21 mouse cellular contexts compared by ENCODE assay signal in the genomic region with DNA sequence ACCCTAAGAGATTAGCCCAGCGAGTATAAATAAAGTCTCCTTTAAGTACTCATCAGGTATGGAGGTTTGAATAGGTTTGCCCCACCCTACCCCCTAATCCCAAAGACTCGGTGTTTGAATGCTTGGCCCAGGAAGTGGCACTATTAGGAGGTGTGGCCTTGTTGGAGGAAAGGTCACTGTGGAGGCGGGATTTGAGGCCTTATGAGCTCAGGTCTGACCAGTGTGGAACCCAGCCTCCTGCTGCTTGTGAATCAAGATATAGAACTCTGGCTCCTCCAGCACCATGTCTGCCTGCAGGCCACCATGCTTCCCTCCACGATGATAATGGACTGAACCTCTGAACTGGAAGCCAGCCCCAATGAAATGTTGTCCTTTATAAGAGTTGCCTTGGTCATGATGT. TPM values are rescaled to one million over a fixed set of nuclear protein-coding genes. Genes with fewer than 3 reads are reported as not detected.
A peak's percentile ranks its signal among the peaks of the same experiment; 100 is the strongest.
DNase-seq lines count a peak whose midpoint lies in the region; ATAC-seq and TF ChIP-seq lines count a peak whose summit lies in the region.
"Had no signal": no experiment of that assay in that cellular context is flagged by ENCODE, and none has a peak within 500 bp of the region (broad histone marks: within the 10 kb centered on the region; RNA-seq: fewer than 3 reads in every experiment).

No protein-coding gene starts in this region.

- H3K27me3 ChIP-seq in liver, adult 2 months (ENCODE audit: control insufficient read depth, insufficient read depth, low read length): no peaks in the 10 kb centered on the region
- H3K27me3 ChIP-seq in liver, embryonic 12.5 days (replicated peaks): peaks cover 6% of the 10 kb centered on the region; the same call in 1 of the 2 replicates
- H3K27me3 ChIP-seq in hindbrain, embryonic 12.5 days: no peaks in the 10 kb centered on the region
- H3K27me3 ChIP-seq: embryonic facial prominence, embryonic 13.5 days; embryonic facial prominence, embryonic 15.5 days; forebrain, embryonic 12.5 days had no signal

- WGBS in liver, adult 2 months: 64% methylated on average over 4 of the region's 4 CpGs
- 48% methylated on average over 4 of the region's 4 CpGs for WGBS in liver, embryonic 12.5 days (ENCODE audit: insufficient replicate concordance)
- 71% methylated on average over 4 of the region's 4 CpGs for WGBS in hindbrain, embryonic 12.5 days

- no peak for TF ChIP-seq CTCF in liver, adult 2 months (IDR thresholded peaks at IDR 0.05; ENCODE audit: low read depth, low read length)

- H3K36me3 ChIP-seq in liver, adult 2 months (ENCODE audit: control insufficient read depth, insufficient read depth, low read length): no peaks in the 10 kb centered on the region
- H3K36me3 ChIP-seq in liver, embryonic 12.5 days: no peaks in the 10 kb centered on the region
- no peaks in the 10 kb centered on the region for H3K36me3 ChIP-seq in hindbrain, embryonic 12.5 days
- H3K36me3 ChIP-seq: embryonic facial prominence, embryonic 13.5 days; embryonic facial prominence, embryonic 15.5 days; forebrain, embryonic 10.5 days; forebrain, embryonic 12.5 days had no signal

- H3K79me2 ChIP-seq in liver, adult 2 months (ENCODE audit: control insufficient read depth, insufficient read depth, low read length): no peaks in the 10 kb centered on the region

- no peaks in the 10 kb centered on the region for H3K9me3 ChIP-seq in liver, embryonic 12.5 days (replicated peaks)
- H3K9me3 ChIP-seq in hindbrain, embryonic 12.5 days (replicated peaks): no peaks in the 10 kb centered on the region
- H3K9me3 ChIP-seq: embryonic facial prominence, embryonic 13.5 days; embryonic facial prominence, embryonic 15.5 days; forebrain, embryonic 10.5 days; forebrain, embryonic 12.5 days had no signal

- no peak overlapping the region for H3K4me3 ChIP-seq in liver, adult 2 months (ENCODE audit: insufficient read depth, low read depth, low read length)
- no peak overlapping the region for H3K4me3 ChIP-seq in liver, embryonic 12.5 days
- no peak overlapping the region for H3K4me3 ChIP-seq in hindbrain, embryonic 12.5 days
- H3K4me3 ChIP-seq: embryonic facial prominence, embryonic 13.5 days; embryonic facial prominence, embryonic 15.5 days; erythroblast, embryonic 14.5 days; forebrain, embryonic 10.5 days; forebrain, embryonic 12.5 days had no signal

- TF ChIP-seq POLR2A in liver, adult 2 months (IDR thresholded peaks at IDR 0.05; ENCODE audit: extremely low read depth, insufficient read depth, low read length): no peak

- H3K9ac ChIP-seq in liver, adult 2 months (ENCODE audit: low read depth, low read length): no peak overlapping the region
- H3K9ac ChIP-seq in liver, embryonic 12.5 days: no peak overlapping the region
- no peak overlapping the region for H3K9ac ChIP-seq in hindbrain, embryonic 12.5 days
- H3K9ac ChIP-seq: embryonic facial prominence, embryonic 13.5 days; embryonic facial prominence, embryonic 15.5 days; forebrain, embryonic 12.5 days had no signal

- peaks cover 2% of the 10 kb centered on the region; the same call in 1 of the 2 replicates for H3K4me1 ChIP-seq in liver, adult 2 months (ENCODE audit: control insufficient read depth, insufficient read depth, low read length)
- H3K4me1 ChIP-seq in liver, embryonic 12.5 days: peaks cover 11% of the 10 kb centered on the region
- H3K4me1 ChIP-seq in hindbrain, embryonic 12.5 days: peaks cover 5% of the 10 kb centered on the region; the same call in 1 of the 2 replicates
- H3K4me1 ChIP-seq: forebrain, embryonic 12.5 days had no signal

- peak; percentile 33 for DNase-seq in liver, adult 2 months (ENCODE audit: extremely low read depth, low read depth, low spot score)
- DNase-seq in ES-CJ7 (ENCODE audit: low read depth, low spot score) (peak; percentile 80), ZHBTc4 (ENCODE audit: low read depth, low spot score) (peak; percentile 59)
- no peak for DNase-seq in spleen, postnatal 4 days (ENCODE audit: low spot score in 2 of 2)
- no peak for DNase-seq in natural killer cell, adult 2 months (ENCODE audit: low spot score in 2 of 2)
- DNase-seq: adrenal gland, adult 2 months; adrenal gland, postnatal 10 days; B cell, adult 2 months; cerebellum, adult 11 months; cerebellum, adult 18-20 months; cerebellum, adult 8-10 months; cerebellum, adult 9-11 months; embryo, embryonic 11 days had no signal

- no peak overlapping the region for H3K27ac ChIP-seq in liver, adult 2 months (replicated peaks; ENCODE audit: insufficient read depth, low read depth, low read length)
- H3K27ac ChIP-seq in liver, embryonic 12.5 days: no peak overlapping the region
- H3K27ac ChIP-seq in hindbrain, embryonic 12.5 days: no peak overlapping the region
- H3K27ac ChIP-seq: embryonic facial prominence, embryonic 13.5 days; embryonic facial prominence, embryonic 15.5 days; forebrain, embryonic 10.5 days; forebrain, embryonic 12.5 days had no signal

- no peak overlapping the region for H3K4me2 ChIP-seq in liver, embryonic 12.5 days
- H3K4me2 ChIP-seq in hindbrain, embryonic 12.5 days (replicated peaks): no peak overlapping the region
- H3K4me2 ChIP-seq: embryonic facial prominence, embryonic 13.5 days; embryonic facial prominence, embryonic 15.5 days; forebrain, embryonic 12.5 days had no signal

- ATAC-seq in liver, embryonic 12.5 days: no peak
- no peak for ATAC-seq in hindbrain, embryonic 12.5 days (ENCODE audit: low FRiP score)
- ATAC-seq: forebrain, embryonic 14.5 days had no signal

RNA-seq across cellular contexts. Expression of gene Cnot11, which starts 3.8 kb away (rescaled TPM):
- 6.8 and 7.7 TPM in 2 replicates for total RNA-seq in liver, adult 2 months (2014; rRNA removed)
- 9.3 and 9.9 TPM in 2 replicates for polyA plus RNA-seq in liver, adult 2 months (2012; rRNA removed)
- 17.2 and 20.0 TPM in 2 replicates for polyA plus RNA-seq in liver, embryonic 12.5 days (2016; fragmentation: Nextera tagmentation; extraction: Ambion mirVana)
- 28.7 and 29.1 TPM in 2 replicates for polyA plus RNA-seq in hindbrain, embryonic 12.5 days (2016; fragmentation: Nextera tagmentation; extraction: Ambion mirVana)

RNA-seq across cellular contexts. Expression of gene Rnf149, which starts 46.2 kb away (rescaled TPM):
- 83.6 and 84.2 TPM in 2 replicates for total RNA-seq in liver, adult 2 months (2014; rRNA removed)
- polyA plus RNA-seq in liver, adult 2 months (2012; rRNA removed): 58.9 and 66.0 TPM in 2 replicates
- polyA plus RNA-seq in liver, embryonic 12.5 days (2016; fragmentation: Nextera tagmentation; extraction: Ambion mirVana): 25.6 and 27.3 TPM in 2 replicates
- polyA plus RNA-seq in hindbrain, embryonic 12.5 days (2016; fragmentation: Nextera tagmentation; extraction: Ambion mirVana): 37.7 and 39.0 TPM in 2 replicates

RNA-seq across cellular contexts. Expression of gene Tbc1d8, which starts 52.5 kb away (rescaled TPM):
- total RNA-seq in liver, adult 2 months (2014; rRNA removed): 7.0 and 12.6 TPM in 2 replicates
- 8.2 and 13.9 TPM in 2 replicates for polyA plus RNA-seq in liver, adult 2 months (2012; rRNA removed)
- 4.9 and 5.0 TPM in 2 replicates for polyA plus RNA-seq in liver, embryonic 12.5 days (2016; fragmentation: Nextera tagmentation; extraction: Ambion mirVana)
- polyA plus RNA-seq in hindbrain, embryonic 12.5 days (2016; fragmentation: Nextera tagmentation; extraction: Ambion mirVana): 8.6 and 10.2 TPM in 2 replicates

Comparison
In these comparisons a context has a peak if more than half of its experiments do, and no peak if none do; other contexts are left out.
1. DNase-seq: peak in liver, adult 2 months (single experiment), ES-CJ7 (single experiment) and ZHBTc4 (single experiment); none in spleen, postnatal 4 days (0 of 2) and natural killer cell, adult 2 months (0 of 2).